Mouse (Mus musculus): ENCODE results near the gene Hk2. TPM values are rescaled to one million over a fixed set of nuclear protein-coding genes. Genes with fewer than 3 reads are reported as not detected.
A peak's percentile ranks its signal among the peaks of the same experiment; 100 is the strongest.

Hk2 gene
- polyA plus RNA-seq, 1 experiment from 2014 or later = 3.3 TPM

DNA sequence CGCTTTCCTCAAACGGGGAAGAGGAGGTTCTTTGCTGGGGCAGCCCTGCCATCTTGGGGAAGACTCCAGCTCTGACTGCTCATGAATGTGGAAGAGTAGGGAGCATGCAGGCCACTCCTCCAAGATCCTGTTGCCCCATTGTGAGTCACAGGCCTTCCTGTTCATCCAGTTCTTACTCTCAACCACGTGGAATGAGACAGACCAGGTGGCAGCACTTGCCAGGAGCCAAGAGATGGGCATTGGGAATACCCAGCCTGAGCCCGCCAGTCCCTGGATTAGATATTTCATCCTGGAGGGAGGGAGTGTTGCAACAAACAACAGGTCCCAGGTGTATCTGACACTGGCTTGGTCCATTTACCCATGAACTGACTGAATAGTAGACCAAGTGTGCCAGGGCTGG is 7.6 kb downstream of the Hk2 start:
- TF ChIP-seq EP300 (IDR thresholded peaks at IDR 0.05; ENCODE audit: low read depth) (no peak), CTCF (IDR thresholded peaks at IDR 0.05; ENCODE audit: low read depth) (no peak)
- 55% methylated on average over 4 of the region's 4 CpGs for WGBS (ENCODE audit: insufficient replicate concordance)
- H3K27ac ChIP-seq (ENCODE audit: low read depth) = no peak overlapping the region
- no peaks in the 10 kb centered on the region for H3K9me3 ChIP-seq (ENCODE audit: low read length)
- no peak overlapping the region for H3K9ac ChIP-seq (replicated peaks)
- DNase-seq (no peak), ATAC-seq (no peak)
- no peaks in the 10 kb centered on the region for H3K36me3 ChIP-seq (replicated peaks; ENCODE audit: insufficient read depth, low read length)
- no peak overlapping the region for H3K4me2 ChIP-seq (ENCODE audit: low read depth, low read length)
- H3K4me1 ChIP-seq (ENCODE audit: insufficient read depth) = peaks cover 64% of the 10 kb centered on the region
- no peak overlapping the region for H3K4me3 ChIP-seq (ENCODE audit: low read depth, low read length)
- H3K27me3 ChIP-seq (ENCODE audit: insufficient read depth, low read length) = no peaks in the 10 kb centered on the region

DNA sequence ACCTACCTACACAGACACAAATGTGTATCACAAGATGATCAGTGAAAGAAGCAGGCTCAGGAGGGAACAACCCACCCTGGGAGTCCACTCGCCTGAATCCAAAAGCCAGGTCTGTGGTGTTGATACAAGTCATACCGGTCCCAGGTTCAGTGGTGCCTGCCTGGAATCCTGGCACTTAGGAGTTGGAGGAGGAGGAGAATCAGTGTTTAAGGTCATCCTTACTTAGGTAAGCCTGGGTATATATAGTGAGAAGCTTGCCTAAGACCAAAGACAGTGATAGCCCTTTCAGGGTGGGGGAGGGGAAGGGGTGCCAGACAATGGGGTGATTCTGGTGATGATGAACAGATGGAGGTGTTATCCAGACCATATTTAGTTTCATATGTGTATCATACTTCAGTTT is 9.0 kb downstream of the Hk2 start:
- no peak for ATAC-seq
- 86% methylated on average over 2 of the region's 2 CpGs for WGBS (ENCODE audit: insufficient replicate concordance)
- Histone ChIP-seq H3K4me1 (ENCODE audit: insufficient read depth) (peaks cover 61% of the 10 kb centered on the region), H3K36me3 (replicated peaks; ENCODE audit: insufficient read depth, low read length) (no peaks in the 10 kb centered on the region), H3K9ac (replicated peaks) (no peak overlapping the region), H3K27ac (ENCODE audit: low read depth) (no peak overlapping the region), H3K4me2 (ENCODE audit: low read depth, low read length) (no peak overlapping the region), H3K27me3 (ENCODE audit: insufficient read depth, low read length) (no peaks in the 10 kb centered on the region), H3K9me3 (ENCODE audit: low read length) (no peaks in the 10 kb centered on the region), H3K4me3 (ENCODE audit: low read depth, low read length) (no peak overlapping the region)
- TF ChIP-seq EP300 (IDR thresholded peaks at IDR 0.05; ENCODE audit: low read depth) (no peak), CTCF (IDR thresholded peaks at IDR 0.05; ENCODE audit: low read depth) (no peak)
- no peak for DNase-seq

DNA sequence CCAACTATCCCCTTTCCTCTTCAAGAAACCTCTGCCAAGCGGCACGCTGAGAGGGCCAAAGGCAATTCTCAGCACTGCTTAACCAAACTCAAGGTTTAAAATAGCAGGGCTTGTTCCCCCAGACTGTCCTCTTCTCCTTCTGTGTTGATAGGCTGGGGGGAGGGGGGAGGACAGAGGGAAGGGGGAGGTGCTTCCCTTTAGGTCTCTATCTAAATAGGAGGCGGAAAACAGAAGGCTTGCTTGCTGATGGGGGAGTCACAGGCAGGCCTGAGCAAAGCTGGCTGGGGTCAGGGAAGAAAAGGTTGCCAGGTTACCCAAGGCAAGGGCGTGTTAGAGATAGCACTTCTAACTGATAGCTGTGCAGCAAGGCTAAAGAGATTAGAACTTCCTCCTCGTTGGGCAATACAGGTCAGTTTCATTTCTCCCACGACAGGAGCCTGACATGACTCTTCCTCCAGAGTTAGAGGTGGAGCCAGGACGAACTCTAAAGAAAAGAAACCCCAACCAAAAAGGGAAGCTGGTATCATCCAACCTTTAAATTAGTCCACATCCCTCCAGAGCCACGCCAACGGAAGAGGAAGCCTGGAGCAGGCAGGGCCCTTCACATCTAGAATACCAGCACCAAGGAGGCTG is 10.3 kb downstream of the Hk2 start:
- peaks cover 55% of the 10 kb centered on the region for H3K4me1 ChIP-seq (ENCODE audit: insufficient read depth)
- peak overlapping the region; percentile 82 for H3K27ac ChIP-seq (ENCODE audit: low read depth)
- 4% methylated on average over 9 of the region's 9 CpGs for WGBS (ENCODE audit: insufficient replicate concordance)
- peak overlapping the region; percentile 56 for H3K4me2 ChIP-seq (ENCODE audit: low read depth, low read length)
- ATAC-seq (peak; percentile 68), DNase-seq (peak; percentile 54)
- no peaks in the 10 kb centered on the region for H3K9me3 ChIP-seq (ENCODE audit: low read length)
- peak overlapping the region; percentile 6 for H3K9ac ChIP-seq (replicated peaks)
- TF ChIP-seq EP300 (IDR thresholded peaks at IDR 0.05; ENCODE audit: low read depth) (no peak), CTCF (IDR thresholded peaks at IDR 0.05; ENCODE audit: low read depth) (no peak)
- H3K36me3 ChIP-seq (replicated peaks; ENCODE audit: insufficient read depth, low read length) = no peaks in the 10 kb centered on the region
- H3K4me3 ChIP-seq (ENCODE audit: low read depth, low read length) = peak overlapping the region; percentile 7; the same call in 1 of the 2 replicates
- no peaks in the 10 kb centered on the region for H3K27me3 ChIP-seq (ENCODE audit: insufficient read depth, low read length)

DNA sequence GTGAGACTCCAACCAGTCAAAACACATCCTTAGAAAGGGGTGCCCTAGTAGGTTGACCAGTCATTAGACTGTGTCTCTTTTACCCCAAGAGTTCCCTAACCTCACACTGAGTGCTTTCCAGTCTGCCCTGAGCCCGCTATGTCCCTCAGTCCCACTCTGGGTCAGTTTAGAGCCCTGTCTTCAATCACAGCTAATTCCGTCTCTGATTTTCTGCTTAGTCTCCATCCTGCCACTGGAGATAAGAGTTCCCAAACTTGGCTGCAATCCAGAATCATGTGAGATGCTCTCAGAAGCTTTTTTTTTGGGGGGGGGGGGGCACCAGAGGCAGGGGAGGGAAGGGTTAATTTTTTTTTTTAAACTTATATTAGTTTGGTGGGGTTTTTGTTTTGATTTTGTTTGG is 11.5 kb downstream of the Hk2 start:
- no peak overlapping the region for H3K9ac ChIP-seq (replicated peaks)
- H3K4me1 ChIP-seq (ENCODE audit: insufficient read depth) = peaks cover 61% of the 10 kb centered on the region
- DNase-seq (no peak), ATAC-seq (no peak)
- H3K27me3 ChIP-seq (ENCODE audit: insufficient read depth, low read length) = no peaks in the 10 kb centered on the region
- H3K9me3 ChIP-seq (ENCODE audit: low read length) = no peaks in the 10 kb centered on the region
- H3K27ac ChIP-seq (ENCODE audit: low read depth) = no peak overlapping the region
- H3K4me2 ChIP-seq (ENCODE audit: low read depth, low read length) = no peak overlapping the region
- TF ChIP-seq EP300 (IDR thresholded peaks at IDR 0.05; ENCODE audit: low read depth) = no peak
- TF ChIP-seq CTCF (IDR thresholded peaks at IDR 0.05; ENCODE audit: low read depth) = no peak
- 64% methylated on average over 2 of the region's 2 CpGs for WGBS (ENCODE audit: insufficient replicate concordance)
- no peak overlapping the region for H3K4me3 ChIP-seq (ENCODE audit: low read depth, low read length)
- H3K36me3 ChIP-seq (replicated peaks; ENCODE audit: insufficient read depth, low read length) = no peaks in the 10 kb centered on the region

DNA sequence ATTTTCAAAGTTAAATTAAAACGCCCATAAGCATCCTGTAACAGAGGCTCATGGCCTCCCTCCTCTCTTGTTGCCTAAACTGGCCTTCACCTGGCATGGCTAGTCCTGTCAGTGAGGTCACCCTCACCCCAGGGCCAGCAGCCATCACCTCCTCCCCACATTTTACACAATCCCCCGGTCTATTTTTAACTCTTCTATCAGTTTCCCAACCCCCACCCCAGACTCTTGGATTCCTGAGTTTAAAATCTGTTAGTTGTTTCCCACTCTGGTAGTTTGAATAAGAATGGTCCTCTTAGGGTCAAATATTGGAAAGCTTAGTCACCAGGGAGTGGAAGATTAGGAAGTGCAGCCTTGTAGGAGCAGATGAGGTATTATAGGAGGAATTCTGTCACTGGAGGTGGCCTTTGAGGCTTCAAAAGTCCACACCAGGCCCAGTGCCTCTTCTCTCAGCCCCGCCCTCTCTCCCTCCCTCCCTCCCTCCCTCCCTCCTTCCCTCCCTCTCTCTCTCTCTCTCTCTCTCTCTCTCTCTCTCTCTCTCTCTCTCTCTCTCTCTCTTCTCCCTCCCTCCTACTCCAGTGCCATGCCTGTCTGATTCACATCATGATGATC is 13.4 kb downstream of the Hk2 start:
- H3K4me3 ChIP-seq (ENCODE audit: low read depth, low read length) = no peak overlapping the region
- no peak overlapping the region for H3K27ac ChIP-seq (ENCODE audit: low read depth)
- no peak overlapping the region for H3K4me2 ChIP-seq (ENCODE audit: low read depth, low read length)
- no peaks in the 10 kb centered on the region for H3K9me3 ChIP-seq (ENCODE audit: low read length)
- peak; percentile 75 for ATAC-seq
- no peak for DNase-seq
- 44% methylated on average over 2 of the region's 3 CpGs for WGBS (ENCODE audit: insufficient replicate concordance)
- H3K4me1 ChIP-seq (ENCODE audit: insufficient read depth) = peaks cover 51% of the 10 kb centered on the region
- no peak overlapping the region for H3K9ac ChIP-seq (replicated peaks)
- H3K27me3 ChIP-seq (ENCODE audit: insufficient read depth, low read length) = no peaks in the 10 kb centered on the region
- H3K36me3 ChIP-seq (replicated peaks; ENCODE audit: insufficient read depth, low read length) = no peaks in the 10 kb centered on the region; the same call in 1 of the 2 replicates
- no peak for TF ChIP-seq EP300 (IDR thresholded peaks at IDR 0.05; ENCODE audit: low read depth)
- TF ChIP-seq CTCF (IDR thresholded peaks at IDR 0.05; ENCODE audit: low read depth) = no peak

DNA sequence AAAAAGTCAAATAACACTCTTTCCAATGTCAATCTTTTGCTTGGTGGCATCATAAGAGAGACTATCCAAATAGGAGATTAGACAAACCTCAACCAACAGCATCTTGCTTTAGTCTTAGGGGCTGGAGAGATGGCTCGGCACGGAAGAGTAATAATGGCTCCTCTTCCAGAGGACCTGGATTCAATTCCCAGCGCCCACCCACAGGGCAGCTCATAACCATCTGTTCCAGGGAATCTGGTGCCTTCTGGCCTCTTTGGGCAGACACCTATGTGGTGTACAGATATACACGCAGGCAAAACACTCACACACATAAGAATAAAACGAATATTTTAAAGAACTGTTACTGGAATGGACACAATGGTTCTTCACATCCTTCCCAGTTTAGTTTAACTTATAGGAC is 15.0 kb downstream of the Hk2 start:
- no peak overlapping the region for H3K4me3 ChIP-seq (ENCODE audit: low read depth, low read length)
- no peak overlapping the region for H3K27ac ChIP-seq (ENCODE audit: low read depth)
- H3K4me2 ChIP-seq (ENCODE audit: low read depth, low read length) = no peak overlapping the region
- DNase-seq = no peak
- no peaks in the 10 kb centered on the region; the same call in 1 of the 2 replicates for H3K36me3 ChIP-seq (replicated peaks; ENCODE audit: insufficient read depth, low read length)
- H3K9ac ChIP-seq (replicated peaks) = no peak overlapping the region
- no peaks in the 10 kb centered on the region for H3K9me3 ChIP-seq (ENCODE audit: low read length)
- no peaks in the 10 kb centered on the region for H3K27me3 ChIP-seq (ENCODE audit: insufficient read depth, low read length)
- H3K4me1 ChIP-seq (ENCODE audit: insufficient read depth) = peaks cover 43% of the 10 kb centered on the region
- ATAC-seq = no peak
- TF ChIP-seq CTCF (IDR thresholded peaks at IDR 0.05; ENCODE audit: low read depth) = no peak
- no peak for TF ChIP-seq EP300 (IDR thresholded peaks at IDR 0.05; ENCODE audit: low read depth)
- 71% methylated on average over 5 of the region's 5 CpGs for WGBS (ENCODE audit: insufficient replicate concordance)
